Comparison of ENCODE assay signal across 12 mouse cellular contexts in genomic region chr1:87636716-87637117, GRCm38 (mm10). TPM values are rescaled to one million over a fixed set of nuclear protein-coding genes. Genes with fewer than 3 reads are reported as not detected.
DNase-seq lines count a peak whose midpoint lies in the region; ATAC-seq and TF ChIP-seq lines count a peak whose summit lies in the region.
"Had no signal": no experiment of that assay in that cellular context is flagged by ENCODE, and none has a peak within 500 bp of the region (broad histone marks: within the 10 kb centered on the region; RNA-seq: fewer than 3 reads in every experiment).

No protein-coding gene starts in this region.

- no peak for ATAC-seq in granulocyte monocyte progenitor cell, adult 5-6 weeks (replicated peaks; ENCODE audit: poor library complexity, severe bottlenecking)
- no peak for ATAC-seq in lung, postnatal 0 days

- H3K36me3 ChIP-seq in lung, postnatal 0 days (ENCODE audit: insufficient read depth, low read length) = no peaks in the 10 kb centered on the region
- H3K36me3 ChIP-seq: lung, embryonic 15.5 days; midbrain, embryonic 12.5 days had no signal

- no peak for TF ChIP-seq CTCF in lung, postnatal 0 days (IDR thresholded peaks at IDR 0.05)

- H3K4me1 ChIP-seq in lung, postnatal 0 days (ENCODE audit: insufficient read depth, low read depth, low read length) = peaks cover 4% of the 10 kb centered on the region; the same call in 1 of the 2 replicates
- H3K4me1 ChIP-seq: midbrain, embryonic 12.5 days had no signal

- H3K9me3 ChIP-seq in lung, postnatal 0 days (ENCODE audit: low read length) = no peaks in the 10 kb centered on the region
- H3K9me3 ChIP-seq: lung, embryonic 15.5 days; midbrain, embryonic 12.5 days had no signal

- TF ChIP-seq EP300 in lung, postnatal 0 days (IDR thresholded peaks at IDR 0.05) = no peak

- 87% methylated on average over 12 of the region's 12 CpGs for WGBS in lung, postnatal 0 days

- no peaks in the 10 kb centered on the region for H3K27me3 ChIP-seq in lung, postnatal 0 days (replicated peaks; ENCODE audit: insufficient read depth, low read length)
- H3K27me3 ChIP-seq: lung, embryonic 15.5 days; midbrain, embryonic 12.5 days had no signal

- no peak overlapping the region for H3K9ac ChIP-seq in lung, postnatal 0 days (replicated peaks; ENCODE audit: low read depth)
- H3K9ac ChIP-seq: lung, embryonic 15.5 days; midbrain, embryonic 12.5 days had no signal

- H3K27ac ChIP-seq in lung, postnatal 0 days (ENCODE audit: low read length) = no peak overlapping the region
- H3K27ac ChIP-seq: lung, embryonic 15.5 days; midbrain, embryonic 12.5 days had no signal

- H3K4me2 ChIP-seq in lung, postnatal 0 days (replicated peaks; ENCODE audit: low read depth, low read length) = no peak overlapping the region
- H3K4me2 ChIP-seq: lung, embryonic 15.5 days; midbrain, embryonic 12.5 days had no signal

- peak; percentile 49 for DNase-seq in thymus, postnatal 4 days
- DNase-seq in thymus, postnatal 10 days (ENCODE audit: low spot score in 2 of 2) = no peak
- peak; percentile 68 for DNase-seq in R1 (ENCODE audit: low read depth, low spot score)
- DNase-seq in liver = peak; percentile 87
- peak; percentile 26 for DNase-seq in yolk sac, embryonic 10.5 days (ENCODE audit: low spot score)
- no peak for DNase-seq in cerebellum, adult 9-11 months
- DNase-seq in lung, postnatal 0 days (ENCODE audit: low spot score) = no peak
- DNase-seq: cerebellum, postnatal 25 days; heart, postnatal 4 days had no signal

- no peak overlapping the region for H3K4me3 ChIP-seq in lung, postnatal 0 days (ENCODE audit: low read depth, low read length)
- H3K4me3 ChIP-seq: lung, embryonic 15.5 days; midbrain, embryonic 12.5 days had no signal

RNA-seq across cellular contexts. Expression of gene Inpp5d, which starts 16.6 kb away (rescaled TPM):
- 104 and 179 TPM in 2 replicates for total RNA-seq in granulocyte monocyte progenitor cell, adult 5-6 weeks (2014; fragmentation: Nextera tagmentation)
- total RNA-seq in granulocyte monocyte progenitor cell, adult 5-6 weeks (2017) = 52.2 and 73.5 TPM in 2 replicates
- 13.5 and 13.6 TPM in 2 replicates for polyA plus RNA-seq in lung, postnatal 0 days (2015; fragmentation: Nextera tagmentation; extraction: Ambion mirVana)

Comparison
In these comparisons a context has a peak if more than half of its experiments do, and no peak if none do; other contexts are left out.
1. DNase-seq: peak in thymus, postnatal 4 days (single experiment), R1 (single experiment), liver (single experiment) and yolk sac, embryonic 10.5 days (single experiment); none in thymus, postnatal 10 days (0 of 2), cerebellum, adult 9-11 months (single experiment) and lung, postnatal 0 days (single experiment).